Mouse (Mus musculus) spleen, adult 18-20 months (tissue): ENCODE data around the gene Zbtb20.
"Not testable (repeated sequence)": the region's sequence is repeated elsewhere in the genome, so short reads cannot be mapped to it uniquely, and the experiment has no call there.

Experiments used
- DNase-seq, 2 experiments: peaks; one replicate each; pipeline ENCODE4 v3.0.0; 2022; ENCODE audit warnings: mixed read lengths in 2 of 2

The Zbtb20 gene

GRCm38 (mm10) chr16:42910716-42911115 is 35.0 kb downstream of the Zbtb20 start:
- DNase-seq: no peak

- DNase-seq: no peak
Measured at GRCm38 (mm10) chr16:42911326-42911725, 35.6 kb downstream of the Zbtb20 start.

GRCm38 (mm10) chr16:42911815-42912214 is 36.1 kb downstream of the Zbtb20 start:
- no peak for DNase-seq

- DNase-seq: no peak
Measured at GRCm38 (mm10) chr16:42913291-42913690, 37.6 kb downstream of the Zbtb20 start.

- DNase-seq: peak; percentile 7 to 58
Measured at GRCm38 (mm10) chr16:42914457-42915085, 38.9 kb downstream of the Zbtb20 start.

GRCm38 (mm10) chr16:42919992-42920760 is 44.5 kb downstream of the Zbtb20 start:
- no peak for DNase-seq

- no peak for DNase-seq
Measured at GRCm38 (mm10) chr16:42921436-42921835, 45.8 kb downstream of the Zbtb20 start.

- DNase-seq: no peak
Measured at GRCm38 (mm10) chr16:42938211-42938610, 62.5 kb downstream of the Zbtb20 start.

- no peak for DNase-seq
Measured at GRCm38 (mm10) chr16:42947016-42947415, 71.3 kb downstream of the Zbtb20 start.

- not testable (repeated sequence) for DNase-seq
Measured at GRCm38 (mm10) chr16:42955401-42955800, 79.7 kb downstream of the Zbtb20 start.

GRCm38 (mm10) chr16:42972872-42973271 is 97.2 kb downstream of the Zbtb20 start:
- no peak for DNase-seq

GRCm38 (mm10) chr16:42998896-42999295 is 123.2 kb downstream of the Zbtb20 start:
- no peak for DNase-seq

- DNase-seq: no peak
Measured at GRCm38 (mm10) chr16:43026351-43026750, 150.7 kb downstream of the Zbtb20 start.

GRCm38 (mm10) chr16:43029243-43029642 is 153.6 kb downstream of the Zbtb20 start:
- DNase-seq: no peak

- no peak for DNase-seq
Measured at GRCm38 (mm10) chr16:43035709-43036108, 160.0 kb downstream of the Zbtb20 start.

- DNase-seq: no peak
Measured at GRCm38 (mm10) chr16:43036510-43036909, 160.8 kb downstream of the Zbtb20 start.

- DNase-seq: no peak
Measured at GRCm38 (mm10) chr16:43037320-43037719, 161.6 kb downstream of the Zbtb20 start.

GRCm38 (mm10) chr16:43045611-43046010 is 169.9 kb downstream of the Zbtb20 start:
- no peak for DNase-seq

GRCm38 (mm10) chr16:43046686-43047085 is 171.0 kb downstream of the Zbtb20 start:
- DNase-seq: no peak

- no peak for DNase-seq
Measured at GRCm38 (mm10) chr16:43069666-43070295, 194.1 kb downstream of the Zbtb20 start.

- DNase-seq: no peak
Measured at GRCm38 (mm10) chr16:43071875-43072274, 196.2 kb downstream of the Zbtb20 start.

- no peak for DNase-seq
Measured at GRCm38 (mm10) chr16:43072818-43073594, 197.3 kb downstream of the Zbtb20 start.

- DNase-seq: no peak
Measured at GRCm38 (mm10) chr16:43080403-43080802, 204.7 kb downstream of the Zbtb20 start.
